Mouse (Mus musculus) forebrain, embryonic 16.5 days (tissue): ENCODE measurements at regions not wholly inside any gene's neighbourhood (a gene's known extent, or its start where the extent isn't known, plus 50 kb on each side); places are given as distances from the start of the nearest gene placed in this dataset.

Experiments
- ATAC-seq: fragments of 200-750 bp; cut with Nextera tagmentation; 2 replicates; pipeline ENCODE4 v1.8.0; 2017; ENCODE audit warnings: mild to moderate bottlenecking, moderate library complexity
- H3K27ac ChIP-seq: fragments of 300-500 bp; sonication (generic); 2 replicates; pipeline ENCODE4 v1.5.1; 2014; ENCODE audit warnings: low read length, control low read depth
- H3K27me3 ChIP-seq: fragments of 300-500 bp; sonication (generic); replicated peaks from 2 replicates; pipeline ENCODE4 v1.6.1; 2014; ENCODE audit warnings: low read length; ENCODE audit not compliant: control insufficient read depth, insufficient read depth
- H3K36me3 ChIP-seq: fragments of 300-500 bp; sonication (generic); 2 replicates; pipeline ENCODE4 v1.6.1; 2014; ENCODE audit not compliant: control insufficient read depth, insufficient read depth
- H3K4me1 ChIP-seq: fragments of 300-500 bp; sonication (generic); replicated peaks from 2 replicates; pipeline ENCODE4 v1.6.1; 2014; ENCODE audit warnings: low read length; ENCODE audit not compliant: control insufficient read depth, insufficient read depth
- H3K4me2 ChIP-seq: fragments of 300-500 bp; sonication (generic); 2 replicates; pipeline ENCODE4 v1.6.1; 2014; ENCODE audit warnings: mild to moderate bottlenecking, low read length, control low read depth
- H3K4me3 ChIP-seq: fragments of 300-500 bp; sonication (generic); replicated peaks from 2 replicates; pipeline ENCODE4 v1.5.1; 2014; ENCODE audit warnings: mild to moderate bottlenecking, low read length, control low read depth
- H3K9ac ChIP-seq: fragments of 300-500 bp; sonication (generic); replicated peaks from 2 replicates; pipeline ENCODE4 v1.6.1; 2014; ENCODE audit warnings: low read depth, low read length, control low read depth
- H3K9me3 ChIP-seq: fragments of 300-500 bp; sonication (generic); 2 replicates; pipeline ENCODE4 v1.6.1; 2016; ENCODE audit warnings: low read length; ENCODE audit not compliant: control insufficient read depth
- WGBS: fragments of 180-500 bp; shearing (Covaris S2); extraction: QIAGEN DNeasy Blood & Tissue Kit; methylation state at CpG from one replicate; pipeline ENCODE4 v1.1.7; 2014; 5-methylcytosine and 5-hydroxymethylcytosine counted together

DNA sequence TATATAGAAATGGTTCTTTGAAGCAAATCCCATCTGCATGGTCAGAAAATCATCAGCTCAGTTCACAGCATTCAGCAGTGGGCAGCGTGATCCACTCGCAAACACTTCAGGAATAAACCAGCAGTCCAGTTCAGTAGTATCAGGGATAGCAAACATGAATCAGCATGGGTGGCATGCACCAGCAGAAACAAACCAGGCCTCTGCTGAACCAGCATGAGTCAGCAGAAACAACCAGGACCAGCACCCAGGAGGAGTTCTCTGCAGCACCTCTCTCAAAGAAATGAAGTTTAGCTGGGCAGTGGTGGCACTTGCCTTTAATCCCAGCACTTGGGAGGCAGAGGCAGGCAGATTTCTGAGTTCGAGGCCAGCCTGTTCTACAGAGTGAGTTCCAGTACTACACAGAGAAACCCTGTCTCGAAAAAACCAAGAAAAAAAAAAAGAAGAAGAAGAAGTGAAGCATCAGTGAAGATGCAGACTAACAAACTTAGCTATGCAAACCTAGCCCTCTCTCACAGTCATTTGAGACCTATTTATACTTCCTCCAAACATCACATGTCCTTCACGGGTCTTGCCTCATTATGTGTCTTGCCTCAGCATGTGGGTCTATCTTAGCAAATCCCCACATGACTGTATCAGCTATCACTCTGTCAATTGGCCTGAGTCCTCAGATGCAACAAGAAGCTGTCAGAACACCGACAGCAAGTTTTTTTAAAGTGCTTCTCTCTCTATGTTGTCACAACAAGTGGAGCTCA is 80.2 kb downstream of the Fthl17a start:
- H3K36me3 ChIP-seq: no peaks in the 10 kb centered on the region
- no peak overlapping the region for H3K27ac ChIP-seq
- no peaks in the 10 kb centered on the region for H3K4me1 ChIP-seq
- no peaks in the 10 kb centered on the region for H3K9me3 ChIP-seq
- 82% methylated on average over 6 of the region's 6 CpGs for WGBS
- no peaks in the 10 kb centered on the region for H3K27me3 ChIP-seq
- no peak for ATAC-seq
- H3K4me2 ChIP-seq: no peak overlapping the region
- no peak overlapping the region for H3K9ac ChIP-seq
- H3K4me3 ChIP-seq: no peak overlapping the region

DNA sequence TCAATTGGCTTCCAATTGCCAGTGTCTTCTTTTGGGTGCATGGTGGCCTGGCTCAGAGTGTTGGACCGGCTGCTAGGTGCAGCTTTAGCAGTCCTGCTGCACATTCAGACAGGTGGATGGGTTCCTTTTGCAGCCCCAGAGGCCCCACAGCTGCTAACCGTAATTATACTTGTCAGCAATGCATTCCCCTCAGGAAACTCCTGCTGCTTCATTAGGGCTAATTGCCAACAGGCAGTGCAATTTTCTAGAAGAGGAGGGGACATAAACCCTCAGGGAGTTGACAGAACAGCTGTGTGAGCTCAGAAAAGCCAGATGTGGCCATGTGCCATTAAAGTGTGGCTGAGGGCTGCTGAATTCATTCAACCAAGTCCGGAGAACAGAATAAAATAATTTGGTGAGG is 94.0 kb downstream of the Fthl17a start:
- no peak overlapping the region for H3K4me3 ChIP-seq

GRCm38 (mm10) chrX:85375296-85375695 is 125.8 kb downstream of the Fthl17a start:
- Histone ChIP-seq H3K27ac (no peak overlapping the region), H3K4me3 (no peak overlapping the region), H3K36me3 (no peaks in the 10 kb centered on the region), H3K9me3 (no peaks in the 10 kb centered on the region), H3K4me2 (no peak overlapping the region), H3K4me1 (no peaks in the 10 kb centered on the region), H3K27me3 (no peaks in the 10 kb centered on the region), H3K9ac (no peak overlapping the region)
- ATAC-seq: peak; percentile 62
- WGBS: 48% methylated on average over 3 of the region's 3 CpGs

More for the DNA sequence above, 94.0 kb downstream of the Fthl17a start:
- H3K9me3 ChIP-seq: no peaks in the 10 kb centered on the region
- no peak overlapping the region for H3K27ac ChIP-seq
- H3K4me1 ChIP-seq: no peaks in the 10 kb centered on the region
- WGBS: 26% methylated on average over 3 of the region's 3 CpGs
- H3K27me3 ChIP-seq: no peaks in the 10 kb centered on the region
- no peak overlapping the region for H3K9ac ChIP-seq
- no peak overlapping the region for H3K4me2 ChIP-seq
- no peaks in the 10 kb centered on the region for H3K36me3 ChIP-seq
- ATAC-seq: peak; percentile 59

DNA sequence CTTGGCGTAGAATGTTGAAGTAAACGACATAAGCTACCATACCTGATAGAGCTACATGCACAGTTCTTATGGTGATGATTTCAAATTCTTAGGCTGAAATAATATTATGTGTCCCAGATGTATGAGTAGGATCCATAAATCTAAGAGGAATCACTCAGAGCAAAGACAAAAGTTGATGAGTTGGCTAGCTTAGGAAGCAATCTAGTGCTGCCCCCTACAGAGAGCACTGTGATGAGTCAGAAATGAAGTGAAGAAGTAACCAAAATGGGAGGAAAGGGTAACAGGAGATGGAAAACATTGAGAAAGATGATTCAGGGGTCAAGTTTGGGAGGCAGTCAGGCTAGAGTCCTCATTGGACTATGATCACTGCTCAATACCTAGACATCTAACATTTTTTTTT is 135.0 kb downstream of the Fthl17a start:
- Histone ChIP-seq H3K27me3 (no peaks in the 10 kb centered on the region), H3K4me2 (no peak overlapping the region), H3K36me3 (no peaks in the 10 kb centered on the region), H3K9ac (no peak overlapping the region), H3K27ac (no peak overlapping the region), H3K4me3 (no peak overlapping the region), H3K4me1 (no peaks in the 10 kb centered on the region), H3K9me3 (no peaks in the 10 kb centered on the region)
- no peak for ATAC-seq
- WGBS: 95% methylated on average over 2 of the region's 2 CpGs
